Mouse (Mus musculus) CH12F3 (cell line): ENCODE measurements around the gene Map1b.

ENCODE experiments used
- in situ Hi-C: fragments of 300-500 bp; cut with MboI; formaldehyde crosslinking; loops from 2 replicates; pipeline ENCODE4 v1.14.3; 2020; ENCODE audit warnings: low sequenced_read_pairs

Gene Map1b

DNA sequence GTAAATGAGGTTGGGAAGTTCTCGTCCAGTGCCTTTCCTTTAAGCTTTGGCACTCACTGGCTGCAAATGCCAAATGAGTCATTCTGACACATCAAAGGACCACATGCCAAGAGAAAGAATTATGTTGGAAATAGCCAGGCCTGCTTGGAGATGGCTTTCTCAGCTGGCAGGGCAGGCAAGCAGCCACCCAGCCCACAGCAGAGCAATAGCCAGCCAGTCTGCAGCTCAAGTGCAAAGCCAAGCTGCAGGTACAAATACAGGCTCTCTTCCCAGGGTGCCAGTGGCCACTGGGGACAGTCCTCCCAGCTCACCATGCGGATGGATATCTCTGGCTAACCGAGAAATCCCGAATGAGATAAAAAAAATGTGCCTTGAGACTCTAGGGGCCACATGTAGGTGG lies 12.1 kb upstream of the Map1b start:
- in situ Hi-C loops: no loop called here

DNA sequence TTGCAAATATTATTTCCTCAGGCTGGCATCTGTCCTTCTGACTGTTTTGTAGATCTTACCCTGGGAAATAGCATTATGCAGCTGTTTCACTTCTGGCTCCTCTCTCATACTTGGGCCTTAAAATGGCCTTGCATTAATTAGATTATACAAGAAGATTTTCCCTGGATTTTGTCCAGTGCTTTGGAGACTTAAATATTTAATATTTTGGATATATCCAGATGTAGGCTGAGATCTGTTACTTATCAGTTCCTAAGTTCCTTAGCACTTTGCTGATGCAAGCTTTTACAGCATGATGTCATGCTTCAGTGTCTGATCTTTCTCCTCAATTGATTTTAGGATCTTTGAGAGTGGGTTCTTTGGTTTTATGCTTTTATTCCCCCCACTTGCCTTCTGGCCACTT lies 11.6 kb upstream of the Map1b start:
- in situ Hi-C loops: no loop called here

DNA sequence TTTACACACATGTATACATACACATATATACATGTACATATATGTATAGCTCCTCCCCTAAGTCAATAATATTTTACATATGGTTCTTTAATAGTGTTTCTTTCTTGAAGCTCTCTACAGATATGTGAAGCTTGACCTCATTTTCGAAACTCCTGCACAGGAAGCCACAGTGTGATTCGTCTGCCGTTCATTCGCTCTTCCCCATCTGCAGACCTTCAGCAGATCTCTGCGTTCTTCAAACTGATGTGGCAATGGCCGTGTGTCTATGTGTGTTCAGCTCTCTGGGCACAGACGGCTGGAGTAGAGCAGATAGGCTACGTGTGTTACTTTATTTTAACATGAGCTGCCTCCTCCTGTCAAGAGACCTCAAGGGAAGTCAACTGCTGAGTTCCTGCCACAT lies 9.2 kb upstream of the Map1b start:
- in situ Hi-C loops: no loop called here

DNA sequence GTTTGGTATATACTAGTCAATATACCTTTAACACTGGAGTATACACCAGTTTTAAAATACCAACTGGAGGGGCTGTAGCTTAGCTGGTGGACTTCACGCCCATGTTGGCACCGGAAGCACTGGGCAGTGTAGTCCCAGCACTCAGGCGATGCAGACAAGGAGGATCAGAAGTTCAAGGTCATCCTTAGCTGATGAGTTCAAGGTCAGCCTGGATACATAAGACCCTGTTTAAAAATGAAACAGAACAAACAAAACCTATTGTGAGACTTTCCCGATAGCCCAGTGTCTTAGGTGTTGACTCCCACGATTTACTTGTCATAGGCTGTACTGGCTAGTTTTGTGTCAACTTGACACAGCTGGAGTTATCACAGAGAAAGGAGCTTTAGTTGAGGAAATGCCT lies 1.5 kb upstream of the Map1b start:
- in situ Hi-C loops: no loop called here

DNA sequence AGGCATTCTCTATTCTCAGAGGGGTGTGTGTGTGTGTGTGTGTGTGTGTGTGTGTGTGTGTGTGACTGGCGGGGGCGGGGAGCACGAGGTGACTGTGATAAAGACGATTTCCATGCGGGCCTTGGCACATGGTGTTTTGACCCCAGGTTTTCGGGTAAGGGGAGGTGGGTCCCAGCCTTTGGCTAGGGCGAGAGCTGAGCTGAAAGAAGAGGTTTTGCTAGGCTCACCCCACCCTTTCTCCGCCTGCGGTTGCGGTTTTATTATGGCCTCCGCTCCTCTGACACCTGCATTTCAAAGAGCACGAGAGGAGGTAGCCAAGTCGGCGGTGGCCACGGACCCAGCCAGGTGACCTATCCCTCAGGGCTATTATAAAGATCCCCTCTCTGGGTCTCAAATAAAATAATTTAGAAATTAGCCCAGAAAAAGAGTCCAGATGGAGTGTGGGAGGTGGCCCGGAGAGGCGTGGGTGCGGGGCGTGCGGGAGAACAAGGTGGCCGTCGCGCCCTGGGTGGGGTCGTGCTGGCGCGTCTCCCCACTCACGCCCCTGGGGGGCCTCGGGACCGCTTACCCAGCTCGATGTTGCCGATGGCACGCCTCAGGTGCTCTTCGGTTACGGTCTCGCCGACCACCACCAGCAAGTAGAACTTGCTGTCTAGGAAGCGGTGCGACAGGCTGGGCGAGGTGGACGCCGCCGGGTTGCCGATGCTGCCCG lies 448 bp downstream of the Map1b start:
- in situ Hi-C loops: no loop called here

DNA sequence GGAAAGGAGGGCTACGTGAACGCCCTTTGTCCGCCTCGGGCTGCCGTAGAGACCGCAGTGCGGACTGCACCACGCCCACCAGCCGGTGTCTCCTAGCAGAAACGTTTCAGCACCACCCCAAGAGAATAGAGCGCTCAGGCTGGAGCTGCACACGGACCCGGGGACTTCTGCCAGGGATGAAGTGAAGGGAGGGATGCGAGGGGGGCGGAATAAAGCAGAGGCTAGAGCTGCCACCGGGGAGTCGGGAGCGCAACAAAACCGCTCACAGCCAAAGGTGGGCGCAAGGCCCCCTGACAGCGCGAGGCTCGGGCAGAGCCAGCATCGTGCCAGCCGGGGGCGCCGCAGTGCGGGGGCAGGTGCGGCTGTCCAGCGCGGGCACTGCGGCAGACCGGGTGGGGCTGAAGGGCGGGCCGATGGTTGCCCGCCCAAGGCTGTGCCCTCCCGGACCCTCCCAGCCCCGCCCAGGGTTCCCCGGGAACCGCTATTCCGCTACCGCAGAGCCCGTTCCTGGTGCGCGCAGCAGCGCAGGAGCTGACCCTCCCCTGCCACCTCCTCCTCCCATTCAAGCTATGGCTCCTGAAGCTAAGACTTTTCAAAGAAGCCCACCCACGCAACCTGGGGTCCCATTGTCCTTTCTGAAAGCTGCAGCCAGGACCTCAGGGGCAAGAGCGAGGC lies 1.3 kb downstream of the Map1b start:
- in situ Hi-C loops: no loop called here

DNA sequence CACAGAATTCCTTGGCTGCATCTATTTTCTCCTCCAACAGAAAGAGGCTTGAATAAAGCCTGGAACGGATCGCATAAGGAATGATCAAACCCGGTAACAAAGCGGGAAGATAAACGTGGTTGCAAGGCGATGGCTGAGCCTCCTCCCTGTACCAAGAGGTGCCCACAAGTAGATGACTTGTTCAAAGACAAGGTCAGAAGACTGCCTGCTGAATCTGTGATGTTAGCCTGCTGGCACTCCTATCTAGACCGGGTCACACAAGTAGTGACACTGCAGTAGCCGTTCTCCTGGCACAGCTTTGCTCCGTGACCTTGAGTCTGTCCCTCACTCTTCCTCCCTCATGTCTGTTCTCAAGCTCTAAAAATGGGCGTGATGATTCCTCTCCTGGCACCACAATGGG lies 2.4 kb downstream of the Map1b start:
- in situ Hi-C loops: no loop called here

DNA sequence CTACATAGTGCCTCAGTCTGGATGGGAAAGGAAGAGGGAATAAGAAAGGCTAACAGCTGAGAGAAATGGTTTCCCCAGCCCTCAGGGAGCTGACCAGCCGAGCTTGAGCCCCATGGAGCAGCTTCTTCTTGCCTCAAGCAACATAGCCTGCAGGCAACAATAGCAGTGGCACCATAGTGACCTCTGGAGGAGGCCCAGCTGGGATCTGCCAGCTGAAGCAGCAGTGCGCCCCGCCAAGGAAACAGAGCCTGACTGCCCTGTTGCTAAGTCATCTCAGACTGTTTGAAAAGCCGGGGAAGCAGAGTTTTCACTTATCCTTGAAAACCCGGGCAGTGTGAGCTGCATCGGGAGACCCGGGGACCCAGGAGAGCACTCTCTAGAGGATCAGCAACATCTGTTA lies 3.2 kb downstream of the Map1b start:
- in situ Hi-C loops: no loop called here

DNA sequence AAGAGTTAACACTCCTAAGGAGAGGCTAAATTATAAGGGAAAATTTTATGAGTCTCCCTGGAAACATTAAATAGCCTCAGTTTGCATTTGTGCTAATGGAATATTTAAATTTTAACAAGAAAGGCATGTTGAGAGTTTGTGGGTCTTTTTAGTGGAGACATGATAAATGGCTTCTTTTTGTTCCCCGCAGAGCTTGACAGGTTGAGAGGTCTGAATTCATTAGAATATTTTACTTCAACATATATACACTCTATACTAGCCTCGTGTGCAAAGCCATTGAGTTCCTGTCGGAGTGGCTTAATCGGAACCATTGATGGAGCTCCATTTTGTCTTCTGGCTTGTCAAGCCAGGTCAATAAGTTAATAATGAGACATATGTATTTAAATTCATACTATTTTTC lies 6.4 kb downstream of the Map1b start:
- in situ Hi-C loops: no loop called here

DNA sequence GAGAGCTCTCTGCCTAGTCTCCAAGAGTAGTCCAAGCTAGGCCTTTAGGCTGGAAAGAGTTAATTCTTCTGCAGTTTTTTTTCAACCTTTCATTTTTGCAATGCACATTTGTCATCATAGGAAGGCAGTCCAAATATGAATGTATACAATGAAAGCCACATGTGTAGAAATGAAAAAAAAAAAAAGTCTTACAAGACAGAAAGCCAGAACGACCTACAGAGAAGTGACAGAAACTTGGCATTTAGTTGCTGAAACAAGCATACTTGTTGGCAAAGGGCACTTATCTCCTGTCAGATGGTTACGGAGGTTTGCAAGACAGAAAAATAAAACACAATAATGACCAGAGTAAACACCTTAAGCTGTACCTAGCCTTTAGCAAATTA lies 9.8 kb downstream of the Map1b start:
- in situ Hi-C loops: no loop called here

DNA sequence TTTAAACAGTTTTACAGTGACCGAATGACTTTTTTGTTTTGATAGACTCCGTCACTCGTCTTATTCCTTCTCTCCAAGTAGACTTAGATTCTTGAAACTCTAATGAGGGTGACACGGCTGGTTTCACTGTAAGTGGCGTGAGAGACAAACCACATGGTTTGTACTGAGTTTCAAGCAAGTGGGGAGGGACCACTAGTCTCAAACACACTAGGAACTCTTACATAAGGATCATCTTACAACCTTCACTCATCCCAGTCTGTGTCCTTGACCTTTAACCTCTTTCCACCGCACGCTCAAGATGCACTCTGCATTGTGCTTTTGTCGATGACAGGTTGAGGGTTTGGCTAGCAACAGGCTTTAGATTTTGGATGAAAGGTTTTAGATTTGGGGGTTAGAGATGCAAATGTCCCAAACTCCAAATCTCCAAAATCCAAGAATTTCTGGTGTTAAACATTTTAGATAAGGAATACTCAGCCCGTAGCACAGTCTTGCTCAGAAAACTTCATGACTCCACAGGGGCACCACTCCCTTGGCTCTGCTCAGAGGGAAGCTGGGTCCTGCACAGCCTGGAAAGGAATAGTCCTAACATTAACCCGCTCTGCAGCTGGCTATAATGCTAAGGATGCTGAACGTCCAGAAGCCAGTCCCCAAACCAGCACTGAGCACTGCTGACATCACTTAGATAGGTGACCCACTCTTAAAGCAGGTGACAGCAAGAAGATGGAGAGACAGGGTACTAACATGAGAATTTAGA lies 10.3 kb downstream of the Map1b start:
- in situ Hi-C loops: no loop called here

DNA sequence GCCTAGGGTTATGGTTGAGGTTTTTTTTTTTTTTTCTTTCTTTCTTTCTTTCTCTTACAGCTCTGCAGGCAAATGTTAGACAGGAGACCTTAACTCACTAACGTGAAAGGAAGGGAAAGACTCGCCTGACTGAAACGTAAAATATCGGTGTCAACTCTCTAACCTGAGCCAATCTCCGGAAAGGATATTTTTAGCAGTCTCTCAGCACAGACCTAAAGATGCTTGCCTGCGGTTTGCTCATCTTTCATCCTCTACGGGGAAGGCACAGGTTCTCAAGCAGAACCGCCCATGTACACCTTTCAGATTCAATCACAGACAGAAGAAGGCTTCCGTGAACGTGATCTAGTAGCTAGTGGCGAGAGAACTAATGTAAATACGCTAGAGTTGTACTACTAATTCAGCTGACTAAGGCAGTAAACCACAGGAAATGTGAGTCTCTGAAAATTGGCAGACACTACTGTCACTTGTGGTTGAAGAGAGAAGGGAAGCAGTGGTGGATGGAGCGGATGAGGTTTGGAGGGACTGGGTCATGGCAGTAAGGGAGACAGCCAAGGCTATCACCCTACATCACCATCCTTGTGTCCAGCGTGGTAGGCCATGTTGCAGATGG lies 12.9 kb downstream of the Map1b start:
- in situ Hi-C loops: no loop called here

DNA sequence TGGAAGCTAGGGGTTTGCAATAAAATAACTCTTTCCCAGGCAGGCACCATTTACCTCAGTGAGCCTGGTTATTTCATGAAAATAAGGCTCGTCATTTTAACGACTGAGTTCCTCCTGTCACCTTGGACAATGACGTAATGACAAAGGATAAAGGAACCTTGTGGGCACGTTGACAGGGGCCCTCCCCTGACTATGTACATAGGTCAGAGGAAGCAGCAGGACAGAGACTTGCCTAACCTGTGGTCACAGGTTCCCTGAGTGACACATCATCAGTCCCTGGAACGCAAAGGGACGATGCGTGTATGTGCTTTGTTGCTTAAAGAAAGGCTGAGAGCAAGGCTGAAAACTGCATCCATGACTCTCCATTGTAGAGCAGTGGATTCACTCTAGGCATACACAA lies 13.4 kb downstream of the Map1b start:
- in situ Hi-C loops: no loop called here

DNA sequence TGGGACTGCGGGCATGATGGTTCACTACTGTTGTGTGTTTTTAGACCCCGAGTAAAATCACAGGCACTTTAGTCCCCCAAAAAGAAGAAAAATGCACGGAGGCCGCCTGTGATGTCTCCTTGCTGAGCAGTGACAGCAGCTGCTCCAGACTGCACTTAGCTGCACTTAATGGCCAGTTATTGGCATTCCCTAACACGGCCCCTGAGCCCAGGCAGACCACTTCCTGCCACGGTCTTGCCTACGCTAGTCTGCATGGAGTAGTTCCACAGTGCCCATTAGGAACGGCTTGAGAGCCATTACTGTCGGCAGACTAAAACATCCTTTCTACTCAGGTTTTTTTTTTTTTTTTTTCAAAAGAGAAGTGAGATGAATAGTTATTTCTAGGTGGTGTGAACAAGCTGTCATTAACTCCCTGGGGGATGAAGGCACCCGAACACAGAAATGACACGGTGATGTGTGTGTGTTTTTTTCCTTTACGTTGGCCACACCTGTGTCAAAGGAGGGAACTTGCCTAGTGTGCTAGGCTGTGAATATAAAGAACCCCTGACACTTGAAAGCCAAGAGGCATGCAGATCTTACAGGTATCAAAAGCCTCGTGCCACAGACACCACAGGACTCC lies 14.1 kb downstream of the Map1b start:
- in situ Hi-C loops: no loop called here

DNA sequence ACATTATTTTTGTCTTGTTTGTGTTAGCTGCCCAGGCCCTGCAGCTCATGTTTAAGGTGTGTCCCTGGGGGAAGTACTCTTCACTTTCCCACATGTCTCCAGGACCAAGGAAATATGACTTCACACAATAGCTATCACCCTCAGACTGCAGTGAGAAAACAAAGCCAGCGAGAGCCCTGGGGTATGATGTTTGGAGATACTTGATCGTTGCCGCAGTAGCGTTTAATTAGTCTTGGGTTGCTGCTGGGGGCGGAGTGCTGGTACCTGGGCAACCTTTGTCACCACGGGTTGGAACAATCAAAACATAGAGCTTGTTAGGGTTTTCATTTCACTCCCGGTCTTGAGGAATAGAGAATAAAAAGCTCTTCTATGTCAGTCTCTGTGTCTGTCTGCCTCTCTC lies 14.9 kb downstream of the Map1b start:
- in situ Hi-C loops: no loop called here

DNA sequence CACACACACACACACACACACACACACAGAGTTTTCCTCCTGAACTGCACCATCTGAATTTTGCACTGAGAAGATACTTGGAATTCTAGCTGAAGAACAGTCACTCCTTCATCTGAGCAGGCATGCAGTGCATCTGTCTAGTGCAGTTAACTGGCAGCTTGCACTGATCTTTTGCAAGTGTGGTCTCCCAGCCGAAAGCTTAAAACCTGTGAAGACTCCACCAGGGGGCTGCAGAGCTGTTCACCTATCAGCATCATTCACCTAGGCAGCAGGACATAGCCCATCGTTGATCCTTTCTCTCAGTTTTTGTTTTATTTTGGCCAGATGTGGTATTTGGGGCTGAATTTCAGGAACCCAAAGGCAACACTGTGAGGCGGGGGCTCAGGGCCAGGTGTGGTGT lies 15.7 kb downstream of the Map1b start:
- in situ Hi-C loops: no loop called here

DNA sequence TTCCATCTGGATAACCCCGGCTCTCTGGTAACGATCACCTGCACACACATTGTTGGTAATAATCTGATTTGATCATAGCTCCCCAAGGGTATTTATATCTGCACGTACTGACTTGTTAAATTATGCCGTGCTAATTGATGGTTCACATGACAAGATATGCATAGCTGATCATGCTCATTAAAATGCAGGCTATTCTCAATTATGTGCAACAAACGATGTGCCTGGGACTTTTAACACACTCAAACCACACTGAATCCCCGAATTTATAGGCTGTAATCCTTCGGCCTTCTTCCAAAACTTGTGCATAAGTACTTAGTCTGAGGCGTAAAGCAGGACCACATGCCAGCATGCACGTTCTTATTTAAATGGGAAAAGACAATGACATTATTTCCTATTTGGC lies 16.6 kb downstream of the Map1b start:
- in situ Hi-C loops: no loop called here

DNA sequence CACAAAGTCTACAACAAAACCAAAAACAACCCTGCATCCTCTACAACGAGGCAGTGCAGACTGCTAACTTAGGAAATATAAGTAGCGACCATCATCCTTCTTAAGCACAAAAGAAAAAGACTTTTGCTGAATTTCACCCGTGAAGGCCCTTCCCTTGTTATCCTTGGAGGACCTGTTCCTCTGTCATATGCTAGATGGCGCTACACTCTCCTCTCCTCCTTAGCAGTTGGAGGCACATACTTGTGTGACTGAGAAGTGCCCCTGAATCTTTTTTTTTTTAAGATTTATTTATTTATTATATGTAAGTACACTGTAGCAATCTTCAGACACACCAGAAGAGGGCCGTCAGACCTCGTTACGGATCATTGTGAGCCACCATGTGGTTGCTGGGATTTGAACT lies 20.2 kb downstream of the Map1b start:
- in situ Hi-C loops: no loop called here

DNA sequence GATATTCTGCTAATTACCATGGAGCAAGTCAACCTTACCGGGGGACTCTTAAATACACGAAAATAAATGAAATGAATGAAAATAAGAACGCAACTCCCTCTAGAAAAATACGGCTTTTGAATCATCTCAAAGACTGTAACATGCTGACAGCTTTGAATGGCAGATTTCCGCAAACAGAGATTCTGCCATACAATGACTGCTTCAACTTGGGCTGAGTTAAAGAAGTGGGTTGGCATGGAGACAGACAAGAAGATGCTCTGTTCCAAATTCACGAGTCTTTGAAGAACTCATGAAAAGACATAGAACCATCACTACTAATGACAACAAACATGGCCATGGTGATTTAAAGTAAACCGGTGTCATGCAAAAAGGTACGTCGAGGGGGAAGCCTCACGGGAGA lies 21.9 kb downstream of the Map1b start:
- in situ Hi-C loops: no loop called here

DNA sequence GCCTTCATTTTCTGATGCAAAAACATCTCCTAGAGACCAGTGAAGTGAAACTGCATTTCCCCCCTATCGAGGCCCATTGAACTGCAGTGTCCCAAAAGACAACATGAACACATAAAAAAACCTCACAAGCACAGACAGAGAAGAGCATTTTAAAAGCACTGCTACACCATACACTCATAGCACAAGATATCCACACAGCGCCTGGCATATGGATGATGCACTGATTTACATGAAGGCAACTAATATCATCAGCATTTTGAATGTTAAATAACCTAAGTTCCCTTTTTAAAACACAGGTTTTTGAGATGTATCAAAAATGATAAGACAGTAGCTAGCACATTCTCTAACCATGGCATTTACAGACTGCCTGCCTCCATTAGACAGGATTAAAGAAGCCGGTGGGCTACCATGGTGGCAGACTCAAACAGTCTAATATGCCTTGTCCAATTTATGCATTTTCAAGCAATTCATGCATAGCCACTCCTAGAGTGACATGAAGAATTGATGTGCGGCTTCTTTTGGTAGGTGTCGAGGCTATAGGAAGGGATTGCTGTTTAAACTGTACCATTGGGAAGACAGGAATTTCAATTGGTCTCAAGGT lies 22.9 kb downstream of the Map1b start:
- in situ Hi-C loops: no loop called here
